Mouse (Mus musculus) embryonic stem cell, embryonic (primary cell): ENCODE measurements at regions not wholly inside any gene's neighbourhood (a gene's known extent, or its start where the extent isn't known, plus 50 kb on each side); places are given as distances from the start of the nearest gene placed in this dataset.

Experiments
- CTCF ChIA-PET, 4 experiments: fragments of 300-600 bp in 2 of 4; fragments of 350-600 bp in 2 of 4; sonication (Branson Sonifier 250); formaldehyde crosslinking; loops; one replicate each; lab custom pipeline; 2022; ENCODE audit warnings: inconsistent platforms in 2 of 4; lab: Charles Lee
- POLR2A ChIA-PET, 4 experiments: fragments of 300-600 bp in 2 of 4; fragments of 350-600 bp in 2 of 4; sonication (Branson Sonifier 250); formaldehyde crosslinking; loops; one replicate each; lab custom pipeline; 2022; ENCODE audit warnings: antibody characterized with exemption in 4 of 4, inconsistent platforms in 1 of 4; lab: Charles Lee

- ChIA-PET POLR2A (no interaction called here), CTCF (no interaction called here)
Observed at GRCm38 (mm10) chr16:86009638-86010329, 108.2 kb upstream of the Adamts5 start.

- POLR2A ChIA-PET = no interaction called here
- CTCF ChIA-PET = no interaction called here
Observed at GRCm38 (mm10) chr16:86007799-86008198, 106.2 kb upstream of the Adamts5 start.

- CTCF ChIA-PET = no interaction called here
- POLR2A ChIA-PET = no interaction called here
Observed at GRCm38 (mm10) chr16:86000846-86001245, 99.2 kb upstream of the Adamts5 start.

- ChIA-PET POLR2A (no interaction called here), CTCF (no interaction called here)
Observed at GRCm38 (mm10) chr16:85985841-85986240, 84.2 kb upstream of the Adamts5 start.

GRCm38 (mm10) chr16:85977102-85977501 lies 75.5 kb upstream of the Adamts5 start:
- ChIA-PET POLR2A (no interaction called here), CTCF (no interaction called here)

- ChIA-PET POLR2A (no interaction called here), CTCF (no interaction called here)
Observed at GRCm38 (mm10) chr16:85966892-85967444, 65.3 kb upstream of the Adamts5 start.

GRCm38 (mm10) chr16:85966251-85966650 lies 64.6 kb upstream of the Adamts5 start:
- ChIA-PET POLR2A (no interaction called here), CTCF (no interaction called here)

- POLR2A ChIA-PET = no interaction called here
Observed at GRCm38 (mm10) chr16:85964352-85965210, 63.0 kb upstream of the Adamts5 start.

GRCm38 (mm10) chr16:85956006-85956562 lies 54.5 kb upstream of the Adamts5 start:
- CTCF ChIA-PET = no interaction called here

More at GRCm38 (mm10) chr16:85964352-85965210, 63.0 kb upstream of the Adamts5 start:
- CTCF ChIA-PET = no interaction called here

GRCm38 (mm10) chr16:85951628-85952027 lies 50.0 kb upstream of the Adamts5 start:
- CTCF ChIA-PET = interaction anchor here in 1 of 4 experiments (0.5 kb wide), 1 partner anchor 1794 kb away, joined by 3 read pairs; no protein-coding TSS in a partner anchor
- POLR2A ChIA-PET = no interaction called here

More at GRCm38 (mm10) chr16:85956006-85956562, 54.5 kb upstream of the Adamts5 start:
- POLR2A ChIA-PET = no interaction called here
